Mouse (Mus musculus) stomach, postnatal 0 days (tissue): Measurements from ENCODE around the gene Sec14l4. TPM values are rescaled to one million over a fixed set of nuclear protein-coding genes. Genes with fewer than 3 reads are reported as not detected.
A peak's percentile ranks its signal among the peaks of the same experiment; 100 is the strongest.

Source experiments
- ATAC-seq: fragments of 200-750 bp; cut with Nextera tagmentation; 2 replicates; pipeline ENCODE4 v1.8.0; 2017; ENCODE audit not compliant: low FRiP score, low TSS enrichment
- DNase-seq: peaks from one replicate; pipeline ENCODE4 v3.0.0-alpha.2; 2016; ENCODE audit warnings: low spot score
- H3K27ac ChIP-seq: fragments of 300-500 bp; sonication (generic); replicated peaks from 2 replicates; pipeline ENCODE4 v1.5.1; 2014; ENCODE audit warnings: mild to moderate bottlenecking, control low read depth
- H3K27me3 ChIP-seq: fragments of 300-500 bp; sonication (generic); 2 replicates; pipeline ENCODE4 v1.6.1; 2014; ENCODE audit warnings: low read length; ENCODE audit not compliant: control insufficient read depth, insufficient read depth
- H3K36me3 ChIP-seq: fragments of 300-500 bp; sonication (generic); 2 replicates; pipeline ENCODE4 v1.6.1; 2014; ENCODE audit warnings: low read length, mixed read lengths; ENCODE audit not compliant: control insufficient read depth, insufficient read depth
- H3K4me1 ChIP-seq: fragments of 300-500 bp; sonication (generic); replicated peaks from 2 replicates; pipeline ENCODE4 v1.6.1; 2014; ENCODE audit warnings: antibody characterized with exemption; ENCODE audit not compliant: control insufficient read depth, insufficient read depth
- H3K4me2 ChIP-seq: fragments of 300-500 bp; sonication (generic); replicated peaks from 2 replicates; pipeline ENCODE4 v1.6.1; 2014; ENCODE audit warnings: low read depth, mild to moderate bottlenecking, control low read depth, moderate library complexity
- H3K4me3 ChIP-seq: fragments of 300-500 bp; sonication (generic); 2 replicates; pipeline ENCODE4 v1.5.1; 2014; ENCODE audit warnings: low read depth, low read length, control low read depth
- H3K9ac ChIP-seq: fragments of 300-500 bp; sonication (generic); 2 replicates; pipeline ENCODE4 v1.6.1; 2014; ENCODE audit warnings: mild to moderate bottlenecking, low read length, control low read depth, mixed read lengths
- H3K9me3 ChIP-seq: fragments of 300-500 bp; sonication (generic); 2 replicates; pipeline ENCODE4 v1.6.1; 2016; ENCODE audit warnings: low read length; ENCODE audit not compliant: control insufficient read depth
- CTCF ChIP-seq: IDR thresholded peaks from 2 replicates; pipeline ENCODE4 v1.5.1; 2016; ENCODE audit warnings: antibody characterized with exemption, low read depth, mild to moderate bottlenecking, moderate library complexity
- EP300 ChIP-seq: optimal IDR thresholded peaks from 2 replicates; pipeline ENCODE3; 2016; ENCODE audit warnings: antibody characterized with exemption
- WGBS: fragments of 180-500 bp; shearing (Covaris S2); extraction: QIAGEN DNeasy Blood & Tissue Kit; methylation state at CpG from one replicate; pipeline ENCODE4 v1.1.7; 2014; 5-methylcytosine and 5-hydroxymethylcytosine counted together
- polyA plus RNA-seq: library from polyadenylated mRNA; unstranded; fragments of >200 nt; fragmentation: Nextera tagmentation; extraction: Ambion mirVana; gene quantifications from 2 replicates; pipeline ENCODE4 v1.2.1, GENCODE M21; 2015

Sec14l4 gene
- polyA plus RNA-seq, 1 experiment from 2014 or later = 2.5 TPM

- TF ChIP-seq CTCF (no peak), EP300 (no peak)
- no peaks in the 10 kb centered on the region for H3K4me1 ChIP-seq
- no peak overlapping the region for H3K9ac ChIP-seq
- no peak overlapping the region for H3K4me2 ChIP-seq
- DNase-seq (no peak), ATAC-seq (no peak)
- no peaks in the 10 kb centered on the region for H3K36me3 ChIP-seq
- 82% methylated on average over 4 of the region's 4 CpGs for WGBS
- no peak overlapping the region for H3K27ac ChIP-seq
- no peaks in the 10 kb centered on the region for H3K9me3 ChIP-seq
- H3K27me3 ChIP-seq = no peaks in the 10 kb centered on the region
- H3K4me3 ChIP-seq = no peak overlapping the region
These were observed 2.9 kb downstream of the Sec14l4 start for GRCm38 (mm10) chr11:4034169-4034568.

GRCm38 (mm10) chr11:4035116-4035892 lies 4.0 kb downstream of the Sec14l4 start:
- DNase-seq = peak; percentile 51
- H3K4me1 ChIP-seq = no peaks in the 10 kb centered on the region
- TF ChIP-seq CTCF (no peak), EP300 (no peak)
- H3K4me2 ChIP-seq = no peak overlapping the region
- H3K27ac ChIP-seq = no peak overlapping the region; the same call in 1 of the 2 replicates
- H3K36me3 ChIP-seq = no peaks in the 10 kb centered on the region
- H3K9me3 ChIP-seq = no peaks in the 10 kb centered on the region
- ATAC-seq = peak; percentile 68
- WGBS = 55% methylated on average over 17 of the region's 18 CpGs
- H3K27me3 ChIP-seq = no peaks in the 10 kb centered on the region
- no peak overlapping the region for H3K4me3 ChIP-seq
- no peak overlapping the region for H3K9ac ChIP-seq

- Histone ChIP-seq H3K9me3 (no peaks in the 10 kb centered on the region), H3K27me3 (no peaks in the 10 kb centered on the region), H3K4me2 (no peak overlapping the region), H3K9ac (no peak overlapping the region), H3K4me3 (no peak overlapping the region), H3K27ac (no peak overlapping the region), H3K36me3 (no peaks in the 10 kb centered on the region), H3K4me1 (no peaks in the 10 kb centered on the region)
- WGBS = 74% methylated on average over 6 of the region's 6 CpGs
- no peak for TF ChIP-seq CTCF
- no peak for TF ChIP-seq EP300
- DNase-seq (peak; percentile 30), ATAC-seq (no peak; the same call in 1 of the 2 replicates)
These were observed 4.7 kb downstream of the Sec14l4 start for GRCm38 (mm10) chr11:4035916-4036315.

GRCm38 (mm10) chr11:4036365-4037084 lies 5.3 kb downstream of the Sec14l4 start:
- no peak overlapping the region for H3K4me2 ChIP-seq
- no peaks in the 10 kb centered on the region for H3K9me3 ChIP-seq
- no peak overlapping the region for H3K27ac ChIP-seq
- no peaks in the 10 kb centered on the region for H3K36me3 ChIP-seq
- no peaks in the 10 kb centered on the region for H3K4me1 ChIP-seq
- H3K4me3 ChIP-seq = no peak overlapping the region
- H3K27me3 ChIP-seq = no peaks in the 10 kb centered on the region
- no peak overlapping the region for H3K9ac ChIP-seq
- no peak for TF ChIP-seq EP300
- TF ChIP-seq CTCF = no peak
- DNase-seq (no peak), ATAC-seq (no peak)
- 69% methylated on average over 9 of the region's 9 CpGs for WGBS

GRCm38 (mm10) chr11:4039951-4040350 lies 8.7 kb downstream of the Sec14l4 start:
- no peak overlapping the region for H3K4me3 ChIP-seq
- no peaks in the 10 kb centered on the region for H3K9me3 ChIP-seq
- DNase-seq (no peak), ATAC-seq (no peak)
- 87% methylated on average over 4 of the region's 4 CpGs for WGBS
- H3K27me3 ChIP-seq = no peaks in the 10 kb centered on the region
- no peak overlapping the region for H3K4me2 ChIP-seq
- TF ChIP-seq CTCF (no peak), EP300 (no peak)
- no peak overlapping the region for H3K9ac ChIP-seq
- no peak overlapping the region for H3K27ac ChIP-seq
- H3K36me3 ChIP-seq = no peaks in the 10 kb centered on the region
- H3K4me1 ChIP-seq = no peaks in the 10 kb centered on the region

- DNase-seq = no peak
- H3K9me3 ChIP-seq = no peaks in the 10 kb centered on the region
- no peak overlapping the region for H3K9ac ChIP-seq
- no peaks in the 10 kb centered on the region for H3K27me3 ChIP-seq
- no peak for TF ChIP-seq EP300
- no peak for TF ChIP-seq CTCF
- ATAC-seq = no peak
- H3K27ac ChIP-seq = no peak overlapping the region
- 82% methylated on average over 6 of the region's 6 CpGs for WGBS
- no peak overlapping the region for H3K4me2 ChIP-seq
- no peaks in the 10 kb centered on the region for H3K4me1 ChIP-seq
- no peak overlapping the region for H3K4me3 ChIP-seq
- no peaks in the 10 kb centered on the region for H3K36me3 ChIP-seq
These were observed 9.9 kb downstream of the Sec14l4 start for GRCm38 (mm10) chr11:4041123-4041625.
